Mouse (Mus musculus): ENCODE measurements at regions not wholly inside any gene's neighbourhood (a gene's known extent, or its start where the extent isn't known, plus 50 kb on each side); places are given as distances from the start of the nearest gene placed in this dataset.

GRCm38 (mm10) chr1:112384015-112384414, 519.3 kb upstream of the Dsel start:
- no peak for TF ChIP-seq CTCF (IDR thresholded peaks at IDR 0.05; ENCODE audit: low read depth, low read length)
- no peak for TF ChIP-seq POLR2A (IDR thresholded peaks at IDR 0.05; ENCODE audit: borderline replicate concordance, low read depth, low read length)

All from bone marrow macrophage, adult 2 months (primary cell).